Mouse (Mus musculus) liver, adult 2 months (tissue): Measurements from ENCODE around the gene Dhx8.

Experiments
- CTCF ChIP-seq: fragments of 200-500 bp; IDR thresholded peaks from 2 replicates; pipeline ENCODE4 v1.5.1; 2011; ENCODE audit warnings: low read depth, low read length, control low read depth
- POLR2A ChIP-seq: fragments of 200-500 bp; IDR thresholded peaks from 2 replicates; pipeline ENCODE4 v1.6.1; 2011; ENCODE audit warnings: low read length, control low read depth; ENCODE audit not compliant: insufficient read depth; ENCODE audit errors: extremely low read depth

DNA sequence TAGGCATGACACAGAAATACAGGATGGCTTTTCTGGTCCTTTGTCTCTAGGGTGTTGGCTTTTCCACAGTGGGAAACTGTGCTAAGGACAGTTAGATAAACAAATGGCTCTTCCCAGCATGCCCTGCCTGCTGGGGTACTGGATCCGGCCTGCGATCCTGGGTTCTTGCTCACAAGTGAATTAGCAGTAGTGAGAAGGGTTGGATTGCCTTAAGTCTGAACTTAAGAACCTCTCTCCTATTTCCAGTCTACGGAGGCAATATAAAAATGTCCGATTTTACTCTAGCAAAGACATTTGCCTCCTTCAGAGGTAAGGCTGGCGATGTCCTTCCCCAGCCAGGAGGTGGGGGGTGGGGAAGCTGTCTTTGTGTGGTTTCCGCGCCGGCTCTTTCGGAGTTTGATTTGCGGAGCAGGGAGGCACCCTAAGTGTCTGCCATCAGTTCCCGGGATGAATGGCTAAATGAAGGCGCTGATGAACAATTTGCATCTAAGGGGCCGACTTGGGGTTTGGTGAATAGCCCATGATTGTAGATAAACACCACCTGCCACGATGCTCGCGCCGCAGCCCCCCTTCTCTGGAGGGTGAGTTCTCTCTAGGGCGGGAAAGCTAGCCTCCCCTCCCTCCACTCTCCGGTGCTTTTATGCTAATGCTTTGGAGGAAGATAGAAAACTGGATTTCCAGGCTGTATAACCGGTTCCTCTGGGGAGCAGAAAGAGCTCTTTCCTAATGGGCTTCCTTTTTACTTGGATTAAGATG, 36.6 kb upstream of the Dhx8 start:
- TF ChIP-seq CTCF (no peak), POLR2A (no peak)
